Mouse (Mus musculus) CH12.LX (cell line): Measurements from ENCODE around the gene Qsox1. TPM values are rescaled to one million over a fixed set of nuclear protein-coding genes. Genes with fewer than 3 reads are reported as not detected.

Experiments
- DNase-seq: peaks from one replicate; pipeline ENCODE4 v3.0.0-alpha.2; 2013; ENCODE audit errors: extremely low read depth
- H3K27ac ChIP-seq: 2 replicates; pipeline ENCODE4 v1.5.1; 2012; ENCODE audit warnings: low read depth, mild to moderate bottlenecking, control low read depth, moderate library complexity; ENCODE audit not compliant: insufficient read depth
- H3K27me3 ChIP-seq: replicated peaks from 2 replicates; pipeline ENCODE3; 2012; ENCODE audit warnings: inconsistent platforms
- H3K36me3 ChIP-seq, 2 experiments: replicated peaks in 1 of 2; 2 replicates each; pipeline versions ENCODE3 to v1.6.1; 2012; ENCODE audit warnings: inconsistent platforms in 1 of 2, low read length in 1 of 2, mild to moderate bottlenecking in 1 of 2, mixed read lengths in 1 of 2, moderate library complexity in 1 of 2; ENCODE audit not compliant: control insufficient read depth in 1 of 2, insufficient read depth in 1 of 2
- H3K4me1 ChIP-seq, 2 experiments: 2 replicates each; pipeline ENCODE4 v1.6.1; 2012; ENCODE audit warnings: inconsistent platforms in 1 of 2, moderate library complexity in 1 of 2; ENCODE audit not compliant: insufficient read depth in 2 of 2, control insufficient read depth in 1 of 2
- H3K4me2 ChIP-seq: 2 replicates; pipeline ENCODE4 v1.6.1; 2012; ENCODE audit warnings: low read depth, mild to moderate bottlenecking, control low read depth; ENCODE audit not compliant: poor library complexity, insufficient read depth, severe bottlenecking
- H3K4me3 ChIP-seq, 3 experiments: fragments of 150-350 bp in 1 of 3; sonication (generic) in 1 of 3; replicated peaks in 1 of 3; 2 replicates each; pipeline versions ENCODE3 to v1.5.1; 2011 to 2012; ENCODE audit warnings: low read depth in 2 of 3, low read length in 2 of 3, mild to moderate bottlenecking in 2 of 3, moderate library complexity in 2 of 3, control low read depth in 1 of 3, improper control_type of control experiment in 1 of 3, inconsistent platforms in 1 of 3, mixed read lengths in 1 of 3; ENCODE audit not compliant: poor library complexity in 1 of 3
- H3K79me2 ChIP-seq: replicated peaks from 2 replicates; pipeline ENCODE4 v1.6.1; 2012; ENCODE audit warnings: mild to moderate bottlenecking, moderate library complexity; ENCODE audit not compliant: control insufficient read depth, poor library complexity, insufficient read depth, severe bottlenecking; ENCODE audit errors: extremely low read depth
- H3K9ac ChIP-seq: 2 replicates; pipeline ENCODE4 v1.6.1; 2012; ENCODE audit warnings: low read depth, mild to moderate bottlenecking, control low read depth, moderate library complexity; ENCODE audit not compliant: insufficient read depth
- H3K9me3 ChIP-seq: replicated peaks from 2 replicates; pipeline ENCODE3; 2012; ENCODE audit warnings: low read length, inconsistent platforms, mixed read lengths
- BHLHE40 ChIP-seq: IDR thresholded peaks from 2 replicates; pipeline ENCODE4 v1.6.1; 2011; ENCODE audit warnings: mild to moderate bottlenecking, low read depth, low read length, improper control_type of control experiment
- CHD2 ChIP-seq: IDR thresholded peaks from 2 replicates; pipeline ENCODE4 v1.6.1; 2011; ENCODE audit warnings: low read length, improper control_type of control experiment
- CTCF ChIP-seq, 2 experiments: IDR thresholded peaks in 1 of 2; conservative IDR thresholded peaks in 1 of 2; 2 replicates each; pipeline ENCODE4 v1.5.1; 2011 to 2012; ENCODE audit warnings: low read depth in 2 of 2, low read length in 2 of 2, improper control_type of control experiment in 1 of 2, inconsistent platforms in 1 of 2, mild to moderate bottlenecking in 1 of 2, moderate library complexity in 1 of 2
- ELF1 ChIP-seq: IDR thresholded peaks from 2 replicates; pipeline ENCODE4 v1.6.1; 2014; ENCODE audit warnings: low read depth, mild to moderate bottlenecking, inconsistent platforms, low read length, improper control_type of control experiment
- ETS1 ChIP-seq: conservative IDR thresholded peaks from 2 replicates; pipeline ENCODE4 v1.6.1; 2012; ENCODE audit warnings: low read depth, mild to moderate bottlenecking, inconsistent platforms, low read length, improper control_type of control experiment, moderate library complexity
- IRF4 ChIP-seq: IDR thresholded peaks from 2 replicates; pipeline ENCODE4 v1.6.1; 2014; ENCODE audit warnings: low read depth, mild to moderate bottlenecking, inconsistent platforms, low read length, improper control_type of control experiment
- MAZ ChIP-seq: IDR thresholded peaks from 2 replicates; pipeline ENCODE4 v1.6.1; 2012; ENCODE audit warnings: low read depth, mild to moderate bottlenecking, inconsistent platforms, low read length, improper control_type of control experiment, moderate library complexity
- NRF1 ChIP-seq: IDR thresholded peaks from 2 replicates; pipeline ENCODE4 v1.6.1; 2014; ENCODE audit warnings: low read depth, mild to moderate bottlenecking, inconsistent platforms, low read length, improper control_type of control experiment, moderate library complexity
- PAX5 ChIP-seq: IDR thresholded peaks from 2 replicates; pipeline ENCODE4 v1.6.1; 2012; ENCODE audit warnings: low read length, inconsistent platforms, mixed read lengths
- RAD21 ChIP-seq: IDR thresholded peaks from 2 replicates; pipeline ENCODE4 v1.6.1; 2011; ENCODE audit warnings: low read depth, mild to moderate bottlenecking, low read length, improper control_type of control experiment, moderate library complexity
- SMC3 ChIP-seq: IDR thresholded peaks from 2 replicates; pipeline ENCODE4 v1.6.1; 2011; ENCODE audit warnings: low read depth, low read length, improper control_type of control experiment
- TCF12 ChIP-seq: IDR thresholded peaks from 2 replicates; pipeline ENCODE4 v1.6.1; 2014; ENCODE audit warnings: low read depth, mild to moderate bottlenecking, inconsistent platforms, low read length, improper control_type of control experiment
- USF2 ChIP-seq: conservative IDR thresholded peaks from 2 replicates; pipeline ENCODE4 v1.6.1; 2011; ENCODE audit warnings: low read depth, low read length, improper control_type of control experiment
- dilution Hi-C: fragments of 300-500 bp; cut with MboI; formaldehyde crosslinking; loops from 2 replicates; pipeline ENCODE4 v1.14.3; 2020; ENCODE audit warnings: low sequenced_read_pairs; ENCODE audit not compliant: extremely low pct_unique_long_range_greater_than_20kb, extremely low pct_ligation_motif_present
- in situ Hi-C: fragments of 300-500 bp; cut with MboI; formaldehyde crosslinking; loops from 3 replicates; pipeline ENCODE4 v1.14.3; 2019; ENCODE audit warnings: low sequenced_read_pairs, low pct_ligation_motif_present, low pct_unique_long_range_greater_than_20kb, mixed read lengths
- polyA plus RNA-seq: library from polyadenylated mRNA; unstranded; fragments of >175 nt; gene quantifications from 2 replicates; pipeline ENCODE4 v1.2.1, GENCODE M21; 2012; ENCODE audit warnings: low read depth; ENCODE audit not compliant: insufficient read length
- total RNA-seq, 2 experiments: library from RNA; depleted of rRNA; stranded (reverse); fragments of 300-350 nt in 1 of 2; fragments of >200 nt in 1 of 2; gene quantifications; 2 replicates each; pipeline ENCODE4 v1.2.3; 2012 to 2014

Gene Qsox1
- total and polyA plus RNA-seq, 3 experiments = 8.6 to 13.7 (median 11.6) TPM

GRCm38 (mm10) chr1:155784343-155785205 lies 28.1 kb downstream of the Qsox1 start:
- TF ChIP-seq CHD2 (no peak), TCF12 (no peak), IRF4 (no peak), CTCF (conservative IDR thresholded peaks at IDR 0.05 in 1 of 2, IDR thresholded peaks at IDR 0.05 in 1 of 2; ENCODE audit: low read depth in 2 of 2, low read length in 2 of 2) (peak; percentile 38 to 69; a peak in 3 of 4 replicates), NRF1 (no peak), RAD21 (peak; percentile 67), USF2 (no peak), SMC3 (peak; percentile 68), MAZ (no peak)
- TF ChIP-seq, all 38 proteins: peak for 3
- in situ Hi-C loops = loop anchor here (10.0 kb wide), 1 partner anchor 210 kb away; no protein-coding TSS in a partner anchor

GRCm38 (mm10) chr1:155782382-155782781 lies 30.3 kb downstream of the Qsox1 start:
- dilution Hi-C loops = no loop called here
- no peaks in the 10 kb centered on the region for H3K9me3 ChIP-seq
- H3K9ac ChIP-seq = no peak overlapping the region
- TF ChIP-seq PAX5 (no peak), ETS1 (peak; percentile 61), ELF1 (peak; percentile 65), BHLHE40 (0 out of 2 replicates have a peak, but pooled peaks have one; percentile 27)
- H3K36me3 ChIP-seq = peaks cover 8 to 68% of the 10 kb centered on the region in 2 experiments
- no peak overlapping the region for H3K4me3 ChIP-seq
- no peaks in the 10 kb centered on the region for H3K27me3 ChIP-seq
- no peak overlapping the region; the same call in 1 of the 2 replicates for H3K27ac ChIP-seq
- in situ Hi-C loops = loop anchor here (10.0 kb wide), 1 partner anchor 208 kb away; no protein-coding TSS in a partner anchor
- peaks cover 3 to 30% of the 10 kb centered on the region in 2 experiments; a peak in 3 of 4 replicates for H3K4me1 ChIP-seq
- H3K4me2 ChIP-seq = no peak overlapping the region
- H3K79me2 ChIP-seq = no peaks in the 10 kb centered on the region
- peak; percentile 68 for DNase-seq

More at GRCm38 (mm10) chr1:155784343-155785205, 28.1 kb downstream of the Qsox1 start:
- Histone ChIP-seq H3K4me1 (peaks cover 3 to 30% of the 10 kb centered on the region in 2 experiments; a peak in 3 of 4 replicates), H3K9me3 (peaks cover 3% of the 10 kb centered on the region), H3K27me3 (no peaks in the 10 kb centered on the region), H3K9ac (no peak overlapping the region), H3K36me3 (peaks cover 20 to 67% of the 10 kb centered on the region in 2 experiments), H3K4me3 (no peak overlapping the region), H3K79me2 (no peaks in the 10 kb centered on the region), H3K27ac (no peak overlapping the region), H3K4me2 (no peak overlapping the region)
- DNase-seq = peak; percentile 37
- dilution Hi-C loops = no loop called here
